Mouse (Mus musculus) cerebellum, adult 2 months (tissue): Measurements from ENCODE around the gene Fbxl13.

Source experiments
- CTCF ChIP-seq: fragments of 200-500 bp; IDR thresholded peaks from 2 replicates; pipeline ENCODE4 v1.5.1; 2011; ENCODE audit warnings: low read depth, mild to moderate bottlenecking, control low read depth, low read length, moderate library complexity, borderline replicate concordance; ENCODE audit not compliant: insufficient read depth
- POLR2A ChIP-seq: fragments of 200-500 bp; IDR thresholded peaks from 2 replicates; pipeline ENCODE4 v1.6.1; 2011; ENCODE audit warnings: low read length, control low read depth, borderline replicate concordance; ENCODE audit not compliant: insufficient read depth

- no peak for TF ChIP-seq CTCF
- TF ChIP-seq POLR2A, result no peak
These were observed 22.0 kb upstream of the Fbxl13 start for GRCm38 (mm10) chr5:21667191-21668137.
